Mouse (Mus musculus): ENCODE results near the gene AI481877. TPM values are rescaled to one million over a fixed set of nuclear protein-coding genes. Genes with fewer than 3 reads are reported as not detected.
"Not testable (repeated sequence)": the region's sequence is repeated elsewhere in the genome, so short reads cannot be mapped to it uniquely, and the experiment has no call there.

Gene AI481877
- not detected in 2 replicates for polyA plus RNA-seq (2015; fragmentation: Nextera tagmentation; extraction: Ambion mirVana)

DNA sequence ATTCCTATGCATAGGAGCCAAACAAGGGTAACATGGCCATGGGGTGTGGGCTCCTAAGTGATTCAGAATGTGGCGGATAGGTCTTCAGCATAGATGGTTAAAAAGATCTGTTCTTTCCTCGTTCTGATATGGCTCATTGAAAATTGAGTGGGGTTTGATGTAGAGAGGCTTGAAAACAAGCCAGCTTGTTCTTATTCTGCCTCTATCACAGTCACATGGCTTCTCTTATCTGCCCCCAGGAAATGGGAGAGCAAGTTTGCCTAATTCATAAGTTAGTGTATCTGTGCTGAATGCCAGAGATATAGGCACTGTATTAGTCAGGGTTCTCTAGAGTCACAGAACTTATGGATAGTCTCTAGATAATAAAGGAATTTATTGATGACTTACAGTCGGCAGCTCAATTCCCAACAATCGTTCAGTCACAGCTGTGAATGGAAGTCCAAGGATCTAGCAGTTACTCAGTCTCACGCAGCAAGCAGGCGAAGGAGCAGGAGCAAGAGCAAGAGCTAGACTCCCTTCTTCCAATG lies at the start of gene AI481877:
Gene AI481877 (minus strand): TSS at position 477 of the 527 bp plus-strand sequence.
- 89% methylated on average over 4 of the region's 6 CpGs for WGBS
- not testable (repeated sequence) for H3K36me3 ChIP-seq; H3K27me3 ChIP-seq; H3K4me1 ChIP-seq; H3K9me3 ChIP-seq; H3K4me3 ChIP-seq; H3K27ac ChIP-seq; H3K9ac ChIP-seq; ATAC-seq (ENCODE audit: low FRiP score, low read depth); H3K4me2 ChIP-seq (replicated peaks)

DNA sequence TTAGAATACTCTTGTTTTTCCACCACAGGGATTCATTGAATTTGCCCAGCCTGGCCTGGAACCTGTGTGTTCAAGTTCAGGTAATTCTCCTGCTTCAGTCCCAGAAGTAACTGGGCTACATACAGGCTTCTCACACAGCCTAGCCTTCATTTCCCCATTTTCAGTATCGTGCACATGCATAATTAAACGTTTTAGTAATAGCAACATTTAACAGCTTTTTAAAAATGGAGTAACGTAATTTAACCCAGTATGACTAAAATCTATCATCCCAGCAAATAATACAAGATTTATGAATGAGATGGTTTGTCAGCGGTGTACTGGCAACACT lies 49.7 kb upstream of the AI481877 start:
- peak overlapping the region; percentile 88; the same call in 1 of the 2 replicates for H3K27ac ChIP-seq
- peak overlapping the region; percentile 90 for H3K4me2 ChIP-seq (replicated peaks)
- H3K4me1 ChIP-seq: peaks cover 3% of the 10 kb centered on the region
- no peak for ATAC-seq (ENCODE audit: low FRiP score, low read depth)
- H3K4me3 ChIP-seq: peak overlapping the region; percentile 85
- H3K9me3 ChIP-seq: no peaks in the 10 kb centered on the region
- H3K9ac ChIP-seq: peak overlapping the region; percentile 97
- no peaks in the 10 kb centered on the region for H3K27me3 ChIP-seq
- WGBS: 23% methylated on average over 4 of the region's 4 CpGs
- H3K36me3 ChIP-seq: no peaks in the 10 kb centered on the region

DNA sequence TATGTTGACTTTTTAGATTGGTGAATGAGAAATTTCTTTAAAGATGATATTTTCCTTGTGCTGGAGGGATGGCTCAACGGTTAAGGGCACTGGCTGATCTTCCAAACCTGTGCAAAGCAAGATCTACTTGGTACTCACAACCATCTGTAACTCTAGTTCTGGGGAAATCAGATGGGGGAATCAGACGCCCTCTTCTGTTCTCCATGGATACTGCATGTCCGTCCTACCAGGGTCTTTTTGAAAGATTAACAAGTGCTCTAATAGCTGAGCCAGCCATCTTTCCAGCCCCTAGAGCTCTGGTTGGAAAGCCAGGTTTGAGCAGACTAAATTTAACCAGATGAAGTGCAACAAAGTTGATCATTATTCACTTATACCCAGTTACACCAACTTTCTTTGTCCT lies 48.5 kb upstream of the AI481877 start:
- WGBS: 21% methylated on average over 3 of the region's 3 CpGs

DNA sequence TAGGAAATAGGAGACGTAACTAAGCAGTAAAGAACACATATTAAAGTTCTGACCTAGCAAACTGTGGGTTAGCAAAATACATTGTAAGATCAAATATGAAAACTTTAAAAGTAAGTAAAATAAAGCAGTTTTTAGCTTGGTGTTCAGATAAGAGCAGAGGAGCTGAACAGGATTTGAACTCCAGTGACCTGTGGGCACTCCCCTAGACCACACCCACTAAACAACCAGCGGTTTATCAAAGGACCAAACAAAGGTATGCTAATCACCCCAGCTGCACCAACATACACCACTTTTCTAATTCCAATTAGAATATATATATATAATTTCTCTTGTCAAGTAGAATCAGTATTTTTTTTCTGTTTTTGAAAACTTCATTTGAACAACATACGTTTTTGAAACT lies 46.9 kb upstream of the AI481877 start:
- Histone ChIP-seq H3K27ac (no peak overlapping the region), H3K9ac (no peak overlapping the region), H3K9me3 (no peaks in the 10 kb centered on the region), H3K27me3 (no peaks in the 10 kb centered on the region), H3K36me3 (no peaks in the 10 kb centered on the region), H3K4me2 (replicated peaks) (no peak overlapping the region), H3K4me3 (no peak overlapping the region), H3K4me1 (peaks cover 14% of the 10 kb centered on the region)
- WGBS: 58% methylated on average over 3 of the region's 3 CpGs
- ATAC-seq (ENCODE audit: low FRiP score, low read depth): no peak

More for the DNA sequence above, 48.5 kb upstream of the AI481877 start:
- H3K27ac ChIP-seq: no peak overlapping the region
- no peak overlapping the region for H3K9ac ChIP-seq
- no peaks in the 10 kb centered on the region for H3K9me3 ChIP-seq
- H3K4me1 ChIP-seq: peaks cover 3% of the 10 kb centered on the region
- no peak overlapping the region for H3K4me3 ChIP-seq
- no peaks in the 10 kb centered on the region for H3K36me3 ChIP-seq
- H3K4me2 ChIP-seq (replicated peaks): no peak overlapping the region
- no peaks in the 10 kb centered on the region for H3K27me3 ChIP-seq
- ATAC-seq (ENCODE audit: low FRiP score, low read depth): no peak

DNA sequence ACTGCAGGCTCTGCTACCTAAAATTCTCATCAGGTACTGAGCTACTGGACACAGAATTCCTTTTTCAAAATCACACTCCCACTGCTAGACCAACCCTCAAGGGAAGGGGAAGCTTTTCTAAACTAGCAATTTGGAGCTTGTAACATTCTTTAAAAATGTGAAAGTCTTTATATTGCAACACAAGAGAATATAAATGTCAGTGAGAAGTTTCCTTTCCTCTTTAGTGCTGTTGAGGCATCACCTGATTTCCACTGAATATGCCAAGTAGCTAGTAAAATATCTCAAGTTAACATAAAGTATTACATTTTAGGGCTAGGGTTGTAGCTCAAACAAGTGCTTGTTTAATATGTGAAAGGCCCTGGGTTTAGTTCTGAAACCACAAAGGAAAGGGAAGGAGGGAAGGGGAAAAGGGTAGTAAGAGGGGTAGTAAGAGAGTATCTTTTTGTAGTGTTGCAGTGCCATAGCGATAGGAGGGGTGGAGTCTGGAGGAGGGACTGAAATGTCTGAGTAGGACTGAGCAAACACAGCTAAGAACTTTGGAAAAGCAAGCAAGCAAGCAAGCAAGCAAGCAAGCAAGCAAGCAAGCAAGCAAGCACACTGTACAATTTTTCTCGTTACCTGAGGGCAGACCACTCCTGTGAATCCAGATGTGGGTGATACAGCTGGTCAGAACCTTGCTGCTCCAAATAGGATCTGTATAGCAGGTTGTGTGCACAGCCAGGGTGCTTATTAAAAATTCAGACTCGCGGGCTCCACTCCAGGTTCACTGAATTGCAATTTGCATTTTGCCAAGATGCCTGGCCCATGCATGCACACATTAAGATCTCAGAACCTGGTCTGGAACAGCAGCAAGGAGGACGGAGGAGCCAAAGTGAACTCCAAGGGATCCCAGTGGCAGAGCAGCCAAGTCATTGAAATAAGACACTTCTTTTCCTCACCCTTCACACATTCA lies 42.8 kb upstream of the AI481877 start:
- Histone ChIP-seq H3K9me3 (no peaks in the 10 kb centered on the region), H3K27me3 (no peaks in the 10 kb centered on the region), H3K36me3 (no peaks in the 10 kb centered on the region), H3K4me2 (replicated peaks) (no peak overlapping the region), H3K9ac (no peak overlapping the region), H3K4me1 (peaks cover 14% of the 10 kb centered on the region), H3K27ac (no peak overlapping the region), H3K4me3 (no peak overlapping the region)
- whole genome bisulfite sequencing: 28% methylated on average over 5 of the region's 5 CpGs
- ATAC-seq (ENCODE audit: low FRiP score, low read depth): no peak

DNA sequence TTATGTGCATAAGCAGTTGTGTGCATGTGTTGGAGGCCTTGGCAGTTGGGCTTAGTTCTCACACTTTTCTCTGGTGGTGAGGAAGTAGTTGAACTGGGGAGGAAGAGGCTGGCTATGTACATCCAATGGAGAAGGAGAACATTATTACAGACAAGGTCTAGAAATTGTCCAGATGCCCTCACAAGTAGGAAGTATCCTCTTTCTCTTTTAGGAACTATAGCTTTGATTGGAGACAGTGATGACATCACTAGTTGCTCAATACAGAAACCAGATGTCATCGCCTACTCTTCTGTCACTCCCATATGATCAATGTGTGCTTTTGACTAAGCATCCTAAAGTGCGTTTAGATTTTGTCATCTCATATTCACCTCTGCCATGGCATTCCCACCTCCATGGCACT lies 38.8 kb upstream of the AI481877 start:
- WGBS: 83% methylated on average over 2 of the region's 2 CpGs
- no peak for ATAC-seq (ENCODE audit: low FRiP score, low read depth)
- Histone ChIP-seq H3K4me3 (no peak overlapping the region), H3K36me3 (no peaks in the 10 kb centered on the region), H3K9ac (no peak overlapping the region), H3K4me1 (peaks cover 14% of the 10 kb centered on the region), H3K27ac (no peak overlapping the region), H3K27me3 (no peaks in the 10 kb centered on the region), H3K9me3 (no peaks in the 10 kb centered on the region), H3K4me2 (replicated peaks) (no peak overlapping the region)

DNA sequence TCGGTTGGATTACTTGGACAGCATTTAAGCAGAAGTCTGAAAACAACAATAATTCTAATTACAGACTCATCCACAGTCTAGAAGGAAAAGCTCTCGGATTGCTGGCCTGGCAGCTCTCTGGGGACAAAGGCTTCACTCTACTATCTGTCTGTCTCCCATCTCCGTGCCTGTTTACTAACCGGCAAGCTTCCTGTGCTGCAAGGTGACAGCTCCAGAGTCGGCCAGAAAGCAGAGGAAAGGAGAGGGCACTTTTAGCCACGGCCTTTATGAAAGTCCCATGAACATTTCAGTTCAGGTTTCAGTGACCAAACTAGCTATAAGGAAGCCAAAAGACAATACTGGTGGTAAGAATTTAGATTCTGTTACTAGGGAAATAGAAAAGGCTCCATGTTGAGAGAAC lies 37.1 kb upstream of the AI481877 start:
- 60% methylated on average over 6 of the region's 6 CpGs for WGBS
- H3K4me1 ChIP-seq: peaks cover 2% of the 10 kb centered on the region; the same call in 1 of the 2 replicates
- H3K27me3 ChIP-seq: no peaks in the 10 kb centered on the region
- no peaks in the 10 kb centered on the region for H3K9me3 ChIP-seq
- no peak overlapping the region for H3K9ac ChIP-seq
- ATAC-seq (ENCODE audit: low FRiP score, low read depth): no peak
- H3K27ac ChIP-seq: no peak overlapping the region
- H3K4me2 ChIP-seq (replicated peaks): no peak overlapping the region
- H3K4me3 ChIP-seq: no peak overlapping the region
- H3K36me3 ChIP-seq: no peaks in the 10 kb centered on the region

DNA sequence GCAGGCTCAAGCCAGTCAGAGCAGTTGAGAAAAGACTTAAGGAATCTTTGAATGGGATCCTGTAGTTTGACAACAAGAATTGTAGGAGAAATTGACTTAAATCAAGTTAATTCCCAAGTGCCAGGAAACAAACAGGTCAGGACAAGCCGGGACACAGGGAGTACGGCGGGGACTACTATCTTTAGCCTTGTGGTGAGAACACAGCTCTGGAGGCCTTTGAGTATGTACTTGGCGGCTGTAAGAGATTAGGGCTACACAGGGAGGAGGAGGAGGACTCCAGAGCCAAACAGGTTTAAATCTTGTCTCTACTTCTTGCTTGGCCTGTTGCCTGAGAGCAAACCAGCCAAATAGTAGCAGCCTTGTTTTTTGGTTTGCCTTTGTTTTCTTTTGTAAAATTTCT lies 36.2 kb upstream of the AI481877 start:
- no peak for ATAC-seq (ENCODE audit: low FRiP score, low read depth)
- WGBS: 65% methylated on average over 4 of the region's 4 CpGs
- no peak overlapping the region for H3K4me2 ChIP-seq (replicated peaks)

DNA sequence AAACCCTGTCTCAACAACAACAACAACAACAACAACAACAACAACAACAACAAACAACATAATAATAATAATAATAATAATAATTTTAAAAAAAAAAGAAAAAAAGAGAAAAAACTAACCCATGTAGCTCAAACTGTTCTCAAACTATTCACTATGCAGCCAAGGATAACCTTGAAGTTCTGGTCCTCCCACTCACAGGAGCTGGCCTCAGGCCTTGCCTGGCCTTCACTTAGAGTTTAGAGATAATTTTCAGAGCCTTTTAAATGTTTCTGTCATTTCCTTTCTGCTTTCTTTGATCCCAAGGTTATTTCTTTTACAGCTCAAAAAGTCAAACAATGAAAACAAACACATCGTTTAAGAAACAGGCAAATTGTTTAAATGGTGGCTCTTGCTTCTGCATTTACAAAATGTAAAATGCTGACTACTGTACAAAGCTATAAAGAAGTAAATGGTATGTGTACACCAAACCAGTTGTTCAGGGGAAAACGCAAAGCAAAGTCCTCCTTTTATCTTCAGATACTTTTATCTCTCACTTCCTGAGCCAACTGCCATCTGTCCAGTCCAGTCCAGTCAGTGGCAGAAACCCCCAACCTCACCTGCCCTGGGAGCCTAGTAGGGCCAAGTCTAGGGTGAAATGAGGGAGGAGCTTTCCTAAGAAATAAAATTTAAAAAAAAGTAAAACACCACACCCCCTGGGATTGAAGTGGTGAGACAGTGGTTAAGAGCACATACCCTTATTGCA lies 34.6 kb upstream of the AI481877 start:
- Histone ChIP-seq H3K36me3 (no peaks in the 10 kb centered on the region), H3K9me3 (no peaks in the 10 kb centered on the region), H3K27ac (no peak overlapping the region), H3K9ac (no peak overlapping the region), H3K4me2 (replicated peaks) (no peak overlapping the region), H3K4me3 (no peak overlapping the region), H3K27me3 (no peaks in the 10 kb centered on the region), H3K4me1 (no peaks in the 10 kb centered on the region)
- WGBS: 64% methylated on average over 2 of the region's 2 CpGs
- ATAC-seq (ENCODE audit: low FRiP score, low read depth): no peak

More for the DNA sequence above, 36.2 kb upstream of the AI481877 start:
- Histone ChIP-seq H3K9ac (no peak overlapping the region), H3K27me3 (no peaks in the 10 kb centered on the region), H3K36me3 (no peaks in the 10 kb centered on the region), H3K4me1 (no peaks in the 10 kb centered on the region), H3K4me3 (no peak overlapping the region), H3K9me3 (no peaks in the 10 kb centered on the region), H3K27ac (no peak overlapping the region)

DNA sequence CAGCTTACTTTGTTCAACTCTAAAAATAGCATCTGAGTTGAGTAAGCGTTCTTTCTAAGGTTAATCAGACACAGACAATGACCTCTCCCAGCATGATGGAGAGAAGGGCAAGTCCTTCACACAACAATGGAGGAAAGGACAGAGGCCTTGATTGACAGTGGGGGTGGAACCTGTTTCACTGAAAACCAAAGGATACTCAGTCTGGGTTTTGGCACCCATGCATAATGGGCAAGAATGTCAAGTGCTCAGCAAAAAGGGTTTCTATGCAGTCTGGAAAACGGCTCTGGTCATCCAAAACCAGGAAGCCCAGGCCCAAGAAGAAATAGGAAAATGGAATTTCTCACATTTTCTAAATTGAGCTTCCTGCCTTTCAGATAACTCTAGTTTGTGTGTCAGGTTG lies 33.8 kb upstream of the AI481877 start:
- Histone ChIP-seq H3K4me1 (no peaks in the 10 kb centered on the region), H3K36me3 (no peaks in the 10 kb centered on the region), H3K4me3 (no peak overlapping the region), H3K27ac (no peak overlapping the region), H3K4me2 (replicated peaks) (no peak overlapping the region), H3K9me3 (no peaks in the 10 kb centered on the region), H3K9ac (no peak overlapping the region), H3K27me3 (no peaks in the 10 kb centered on the region)
- ATAC-seq (ENCODE audit: low FRiP score, low read depth): no peak
- WGBS: 80% methylated on average over 2 of the region's 2 CpGs

DNA sequence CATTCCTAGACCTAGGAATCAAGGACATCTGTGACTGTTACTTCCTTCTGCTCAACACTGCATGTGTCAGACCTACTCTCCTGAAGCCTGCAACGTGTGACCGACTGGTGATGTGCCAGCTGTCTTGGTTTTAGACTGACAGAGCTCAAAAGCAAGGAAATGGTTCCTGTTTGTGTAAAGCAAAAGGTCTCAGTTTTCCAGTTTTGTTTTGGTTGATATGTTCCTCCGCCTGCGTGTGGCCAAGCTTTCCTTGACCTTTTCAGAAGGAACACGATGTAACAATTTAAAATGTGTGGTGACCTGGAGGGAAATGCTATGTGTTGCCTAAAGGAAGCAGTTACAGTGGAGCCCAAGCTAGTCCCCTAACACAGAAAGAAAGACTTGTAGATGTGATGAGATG lies 31.2 kb upstream of the AI481877 start:
- no peak overlapping the region for H3K4me3 ChIP-seq
- no peak overlapping the region for H3K9ac ChIP-seq
- H3K4me2 ChIP-seq (replicated peaks): no peak overlapping the region
- ATAC-seq (ENCODE audit: low FRiP score, low read depth): no peak
- no peaks in the 10 kb centered on the region for H3K4me1 ChIP-seq
- H3K27ac ChIP-seq: no peak overlapping the region
- WGBS: 77% methylated on average over 5 of the region's 5 CpGs
- no peaks in the 10 kb centered on the region for H3K36me3 ChIP-seq
- no peaks in the 10 kb centered on the region for H3K27me3 ChIP-seq
- no peaks in the 10 kb centered on the region for H3K9me3 ChIP-seq

DNA sequence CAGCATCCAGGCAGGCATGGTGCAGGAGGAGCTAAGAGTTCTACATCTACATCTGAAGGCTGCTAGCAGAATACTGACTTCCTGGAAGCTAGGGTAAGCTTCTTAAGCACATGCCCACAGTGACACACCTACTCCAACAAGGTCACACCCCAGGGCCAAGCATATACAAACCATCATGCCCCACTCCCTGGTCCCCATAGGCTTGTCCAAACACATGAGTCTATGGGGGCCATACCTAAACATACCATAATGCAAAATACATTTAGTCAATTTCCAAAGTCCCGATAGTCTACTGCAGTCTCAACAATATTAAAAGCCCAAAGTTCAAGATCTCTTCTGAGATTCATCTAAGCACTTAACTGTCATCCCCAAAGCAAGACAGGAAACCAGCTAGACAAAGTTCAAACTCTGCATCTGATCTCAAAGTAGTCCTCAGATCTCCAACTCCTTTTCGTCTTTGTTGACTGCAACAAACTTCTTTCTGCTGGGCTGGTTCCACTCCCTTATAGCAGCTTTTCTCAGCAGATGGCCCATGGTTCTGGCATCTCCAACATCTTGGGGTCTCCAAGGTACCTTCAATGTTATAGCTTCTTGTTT lies 28.6 kb upstream of the AI481877 start:
- ATAC-seq (ENCODE audit: low FRiP score, low read depth): no peak
- no peaks in the 10 kb centered on the region for H3K27me3 ChIP-seq
- H3K4me2 ChIP-seq (replicated peaks): no peak overlapping the region
- H3K4me1 ChIP-seq: peaks cover 5% of the 10 kb centered on the region; the same call in 1 of the 2 replicates
- H3K9ac ChIP-seq: no peak overlapping the region
- H3K36me3 ChIP-seq: no peaks in the 10 kb centered on the region
- H3K4me3 ChIP-seq: no peak overlapping the region
- 94% methylated on average over 2 of the region's 2 CpGs for WGBS
- no peaks in the 10 kb centered on the region for H3K9me3 ChIP-seq
- H3K27ac ChIP-seq: no peak overlapping the region

Data from limb, embryonic 13.5 days (tissue).